Mouse (Mus musculus): Measurements from ENCODE around the gene Hpgd.
"Not testable (repeated sequence)": the region's sequence is repeated elsewhere in the genome, so short reads cannot be mapped to it uniquely, and the experiment has no call there.

The Hpgd gene

GRCm38 (mm10) chr8:56294373-56294877, at the start of gene Hpgd:
TSS of gene Hpgd (plus strand) at chr8:56294585.
- no peak for DNase-seq (ENCODE audit: low spot score)

- not testable (repeated sequence) for DNase-seq (ENCODE audit: low spot score)
Measured at GRCm38 (mm10) chr8:56251728-56252127, 42.7 kb upstream of the Hpgd start.

GRCm38 (mm10) chr8:56252314-56252713, 42.1 kb upstream of the Hpgd start:
- DNase-seq (ENCODE audit: low spot score) = no peak

- no peak for DNase-seq (ENCODE audit: low spot score)
Measured at GRCm38 (mm10) chr8:56261190-56261589, 33.2 kb upstream of the Hpgd start.

- DNase-seq (ENCODE audit: low spot score) = no peak
Measured at GRCm38 (mm10) chr8:56269687-56270663, 24.4 kb upstream of the Hpgd start.

- no peak for DNase-seq (ENCODE audit: low spot score)
Measured at GRCm38 (mm10) chr8:56272934-56273333, 21.5 kb upstream of the Hpgd start.

GRCm38 (mm10) chr8:56275316-56275715, 19.1 kb upstream of the Hpgd start:
- DNase-seq (ENCODE audit: low spot score) = no peak

- no peak for DNase-seq (ENCODE audit: low spot score)
Measured at GRCm38 (mm10) chr8:56277810-56278528, 16.4 kb upstream of the Hpgd start.

DNA sequence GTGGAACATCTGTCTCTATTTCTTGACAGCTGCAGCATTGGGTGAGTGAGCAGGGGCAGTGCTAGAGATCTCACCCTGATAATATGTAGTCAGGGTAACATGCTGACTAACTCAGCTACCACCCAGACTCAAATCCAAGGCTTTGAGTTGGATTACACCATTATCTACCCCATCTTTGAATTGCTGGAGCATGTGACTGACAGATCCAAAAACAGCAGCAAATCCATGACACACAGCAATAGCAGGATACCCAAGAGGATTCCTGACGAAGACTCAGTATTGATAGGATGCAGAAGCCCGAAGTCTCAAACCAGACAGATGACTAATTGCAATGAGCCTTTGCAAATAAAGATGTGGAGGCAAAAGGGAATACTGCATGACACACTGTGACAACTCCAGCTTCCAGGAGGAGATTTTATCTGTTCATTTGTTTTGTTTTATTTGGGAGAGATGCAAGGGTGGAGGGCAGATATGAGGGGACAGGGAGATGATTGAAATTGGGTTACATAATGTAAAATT, 15.8 kb upstream of the Hpgd start:
- DNase-seq (ENCODE audit: low spot score) = no peak

DNA sequence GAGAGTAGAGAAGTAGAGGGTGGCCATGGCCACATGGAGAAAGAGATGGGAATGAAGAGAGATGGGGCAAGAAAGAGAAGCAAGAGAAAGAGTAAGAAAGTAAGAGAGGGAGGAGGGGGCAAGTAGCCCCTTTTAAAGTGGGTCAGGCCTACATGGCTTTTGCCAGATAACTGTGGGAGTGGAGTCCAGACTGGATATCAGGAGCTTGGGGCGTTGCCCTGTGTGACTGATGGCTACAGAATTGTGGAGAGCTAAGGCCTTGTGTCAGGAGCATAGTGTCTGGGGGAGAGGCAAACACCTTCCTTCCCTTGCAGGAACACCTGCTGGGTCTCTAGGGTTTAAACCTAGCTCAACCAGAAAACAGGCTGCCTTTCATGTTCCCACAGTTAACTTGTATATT, 10.4 kb upstream of the Hpgd start:
- no peak for DNase-seq (ENCODE audit: low spot score)

DNA sequence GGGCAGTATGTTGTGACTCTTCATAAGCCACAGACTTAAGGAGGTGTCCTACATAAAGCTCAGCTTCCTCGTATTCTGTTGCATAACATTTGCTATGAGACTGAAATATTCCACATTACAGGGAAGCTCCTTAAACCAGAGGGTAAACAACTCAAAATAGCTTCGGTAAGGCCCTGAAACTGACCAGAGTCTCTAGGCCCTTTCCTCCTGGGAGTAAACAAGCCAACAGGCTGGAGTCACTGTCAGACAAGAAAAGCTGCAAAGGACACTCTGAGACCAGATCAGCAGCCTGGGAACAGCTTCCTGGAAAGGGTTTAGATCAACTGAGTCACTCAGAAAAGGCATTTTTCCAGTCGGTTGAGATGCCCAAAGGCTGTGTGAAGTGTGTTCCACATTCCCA, 9.4 kb upstream of the Hpgd start:
- no peak for DNase-seq (ENCODE audit: low spot score)

DNA sequence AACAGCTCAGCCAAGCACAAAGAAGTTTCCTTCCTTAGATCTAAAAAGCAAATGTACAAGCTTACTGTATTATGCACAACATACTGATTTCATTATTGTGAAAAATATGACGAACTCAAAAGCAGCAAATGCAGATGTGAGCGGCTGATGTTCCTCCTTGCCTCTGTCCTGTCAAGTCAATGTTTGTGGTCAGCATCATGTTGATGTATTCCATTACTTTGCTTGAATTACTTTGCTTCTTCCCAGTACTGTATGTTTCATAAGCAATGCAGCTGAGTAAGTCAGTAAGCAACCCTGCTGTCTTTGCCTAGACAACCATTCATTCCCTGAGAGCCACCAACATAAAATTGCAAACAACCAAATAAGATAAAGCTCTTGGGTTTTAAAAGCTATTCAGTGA, 7.7 kb upstream of the Hpgd start:
- no peak for DNase-seq (ENCODE audit: low spot score)

GRCm38 (mm10) chr8:56287370-56288072, 6.9 kb upstream of the Hpgd start:
- DNase-seq (ENCODE audit: low spot score) = no peak

DNA sequence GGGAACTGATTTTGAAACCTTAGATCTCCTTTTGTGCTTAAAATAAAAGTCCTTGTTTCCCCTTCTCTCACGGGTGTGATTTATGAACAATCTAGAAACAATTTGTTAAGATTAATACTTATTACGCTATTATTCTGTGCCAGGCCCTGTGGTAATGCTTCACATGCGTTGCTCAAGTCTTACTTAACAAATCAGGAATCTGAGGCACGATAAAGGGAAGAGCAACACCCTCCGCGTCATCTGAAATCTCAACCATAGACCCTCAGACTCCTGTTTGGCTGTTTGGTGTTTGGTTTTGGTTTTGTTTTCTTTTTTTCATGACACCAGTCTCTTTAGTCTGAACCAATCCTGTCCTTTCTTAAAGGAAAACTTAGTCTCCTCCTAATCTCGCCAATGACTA, 2.1 kb upstream of the Hpgd start:
- DNase-seq (ENCODE audit: low spot score) = no peak

DNA sequence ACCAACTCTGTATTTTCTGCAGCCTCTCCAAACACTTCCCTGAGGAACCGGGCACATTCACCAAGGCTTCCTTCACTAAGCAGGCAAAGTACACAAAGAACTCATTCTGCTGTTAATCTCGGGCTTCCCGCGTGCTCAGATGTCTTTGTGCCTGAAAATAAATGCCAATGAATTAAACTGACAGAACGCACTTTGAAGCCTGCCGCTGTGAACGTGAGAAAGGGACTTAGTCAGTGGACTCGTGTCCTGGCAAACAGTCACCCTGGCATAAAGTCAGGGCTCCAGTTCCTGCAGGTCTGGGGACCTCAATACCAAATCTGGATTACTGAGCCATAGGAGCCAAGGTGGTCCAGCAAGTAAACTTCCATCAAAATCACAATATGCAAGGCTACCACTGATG, 905 bp upstream of the Hpgd start:
- DNase-seq (ENCODE audit: low spot score) = no peak

DNA sequence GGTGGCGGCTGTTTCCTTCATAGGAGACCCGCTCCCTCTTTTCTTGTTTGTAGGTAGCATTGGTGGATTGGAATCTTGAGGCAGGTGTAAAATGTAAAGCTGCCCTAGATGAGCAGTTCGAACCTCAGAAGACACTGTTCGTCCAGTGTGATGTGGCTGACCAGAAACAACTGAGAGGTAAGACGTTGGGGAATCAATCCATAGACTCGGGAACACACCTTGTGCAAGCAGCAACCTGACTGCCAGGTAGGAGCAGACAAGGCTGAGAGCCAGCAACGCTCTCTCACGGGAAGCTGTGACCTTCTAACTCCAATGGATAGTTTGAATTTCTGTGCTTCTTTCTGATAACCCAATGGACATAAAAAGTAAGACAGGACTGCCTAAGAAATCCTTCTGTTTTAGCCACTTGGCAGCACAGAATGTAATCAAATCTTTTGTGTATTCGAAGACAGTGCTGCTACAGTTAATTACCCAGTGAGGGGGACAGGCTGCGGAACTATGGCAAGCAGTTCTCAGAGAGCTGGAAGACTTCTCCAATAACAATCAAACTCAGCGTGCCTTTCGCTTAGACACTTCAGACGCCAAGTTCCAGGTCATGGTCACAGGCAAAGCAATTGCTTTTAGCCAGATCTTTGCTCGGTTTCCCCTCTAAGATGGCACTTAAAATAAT, 636 bp downstream of the Hpgd start:
- no peak for DNase-seq (ENCODE audit: low spot score)

DNA sequence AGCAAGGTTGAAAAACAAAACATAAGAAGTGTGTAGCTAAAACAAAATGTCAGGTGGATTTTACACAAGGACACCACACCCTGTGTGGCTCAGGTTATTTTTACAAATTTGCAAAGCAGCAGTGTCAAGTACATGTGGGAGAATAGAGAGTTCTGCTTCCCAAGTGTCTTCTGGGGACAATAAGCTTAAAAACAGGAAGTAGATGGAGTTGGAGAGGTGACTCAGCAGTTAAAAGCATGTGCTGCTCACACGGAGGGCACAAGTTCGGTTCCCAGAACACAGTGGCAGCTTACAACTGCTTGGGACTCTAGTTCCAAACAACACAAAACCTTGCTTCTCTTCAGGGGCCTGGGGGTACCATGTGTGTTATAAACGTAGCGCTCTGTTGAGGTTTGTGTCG, 5.0 kb downstream of the Hpgd start:
- DNase-seq (ENCODE audit: low spot score) = no peak

DNA sequence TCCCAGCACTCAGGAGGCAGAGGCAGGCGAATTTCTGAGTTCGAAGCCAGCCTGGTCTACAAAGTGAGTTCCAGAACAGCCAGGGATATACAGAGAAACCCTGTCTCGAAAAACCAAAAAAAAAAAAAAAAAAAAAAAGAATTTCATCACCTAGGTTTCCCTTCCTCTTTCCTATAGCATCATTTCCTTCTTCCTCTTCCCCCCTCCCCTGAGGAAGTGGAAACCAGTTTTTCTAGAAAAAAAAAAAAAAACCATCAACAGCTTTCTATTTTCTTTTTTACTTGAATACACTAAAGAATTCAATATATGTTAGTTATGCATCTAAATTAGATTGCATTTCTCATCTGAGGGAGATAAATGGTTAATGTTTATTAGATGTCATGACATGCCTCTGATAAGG, 6.9 kb downstream of the Hpgd start:
- DNase-seq (ENCODE audit: low spot score) = not testable (repeated sequence)

- DNase-seq (ENCODE audit: low spot score) = no peak
Measured at GRCm38 (mm10) chr8:56304595-56304994, 10.2 kb downstream of the Hpgd start.

DNA sequence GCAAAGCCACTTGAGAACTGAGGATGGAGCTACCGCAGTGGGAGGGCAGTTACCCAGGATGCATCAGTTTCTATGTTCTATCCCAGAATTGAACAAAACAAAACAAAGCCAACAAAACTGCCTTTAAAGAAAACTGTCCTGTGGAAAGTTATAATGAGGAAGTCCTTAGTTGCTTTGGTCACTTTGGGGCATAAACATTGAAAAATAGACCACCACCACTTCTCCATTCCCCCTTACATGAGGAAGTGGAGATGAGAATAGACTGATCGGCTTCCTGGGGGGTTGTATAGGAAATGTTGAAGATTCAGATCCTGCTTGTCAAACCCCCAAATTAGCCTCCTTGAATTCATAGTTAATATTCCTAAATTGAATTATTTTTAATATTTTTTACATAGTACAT, 19.2 kb downstream of the Hpgd start:
- no peak for DNase-seq (ENCODE audit: low spot score)

- no peak for DNase-seq (ENCODE audit: low spot score)
Measured at GRCm38 (mm10) chr8:56315189-56315588, 20.8 kb downstream of the Hpgd start.

DNA sequence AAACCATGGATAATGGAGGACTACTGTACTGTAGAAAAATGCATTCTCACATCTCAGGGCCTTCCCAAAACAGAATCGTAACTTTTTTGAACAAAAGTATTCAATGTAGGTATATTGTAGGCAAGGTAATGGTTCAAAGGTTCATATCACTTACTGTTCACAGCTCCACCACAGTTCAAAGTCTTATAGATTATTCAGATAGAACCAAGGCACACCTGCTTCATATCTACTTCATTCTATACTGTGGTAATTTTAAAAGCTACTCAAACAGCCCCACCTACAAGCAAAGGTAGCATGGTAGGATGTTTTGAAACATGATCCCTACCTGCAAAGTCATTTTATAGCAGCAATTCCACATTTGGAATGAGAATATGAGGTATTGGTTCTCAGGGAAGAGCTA, 28.9 kb downstream of the Hpgd start:
- DNase-seq (ENCODE audit: low spot score) = no peak
